Mouse (Mus musculus) brain, embryonic 14.5 days (tissue): ENCODE measurements around the gene Dcun1d2.

Experiments
- CTCF ChIP-seq: fragments of 200-500 bp; IDR thresholded peaks from 2 replicates; pipeline ENCODE4 v1.5.1; 2012; ENCODE audit warnings: inconsistent platforms, mild to moderate bottlenecking, moderate library complexity, borderline replicate concordance; ENCODE audit not compliant: insufficient read depth, insufficient read length; ENCODE audit errors: extremely low read depth
- POLR2A ChIP-seq: fragments of 200-500 bp; IDR thresholded peaks from 2 replicates; pipeline ENCODE4 v1.6.1; 2012; ENCODE audit warnings: mild to moderate bottlenecking, inconsistent platforms, borderline replicate concordance; ENCODE audit not compliant: poor library complexity, insufficient read depth, insufficient read length, severe bottlenecking; ENCODE audit errors: extremely low read depth

GRCm38 (mm10) chr8:13230471-13230870, 57.5 kb downstream of the Dcun1d2 start:
- TF ChIP-seq POLR2A (no peak), CTCF (no peak)
